Mouse (Mus musculus) ovary, adult 18-20 months (tissue): ENCODE results near the gene Defb11.
"Not testable (repeated sequence)": the region's sequence is repeated elsewhere in the genome, so short reads cannot be mapped to it uniquely, and the experiment has no call there.

Experiments used
- DNase-seq: peaks from one replicate; pipeline ENCODE4 v3.0.0; 2022; ENCODE audit warnings: low spot score, mixed read lengths

The Defb11 gene

GRCm38 (mm10) chr8:21906290-21906689 lies at the start of gene Defb11:
TSS of gene Defb11 (minus strand) at chr8:21906412.
- not testable (repeated sequence) for DNase-seq

GRCm38 (mm10) chr8:21955321-21955720 lies 49.1 kb upstream of the Defb11 start:
- DNase-seq = no peak

- DNase-seq = no peak
Observed at GRCm38 (mm10) chr8:21947311-21948017, 41.3 kb upstream of the Defb11 start.

GRCm38 (mm10) chr8:21946462-21946861 lies 40.2 kb upstream of the Defb11 start, which contains the start of gene Defb13:
TSS of gene Defb13 (plus strand) at chr8:21946762.
- DNase-seq = no peak

- not testable (repeated sequence) for DNase-seq
Observed at GRCm38 (mm10) chr8:21938052-21938451, 31.8 kb upstream of the Defb11 start, which contains the start of gene Defb35. TSS of gene Defb35 (plus strand) at chr8:21938352.

GRCm38 (mm10) chr8:21932610-21933009 lies 26.4 kb upstream of the Defb11 start, which contains the start of gene Defb15:
TSS of gene Defb15 (minus strand) at chr8:21932710.
- no peak for DNase-seq

- not testable (repeated sequence) for DNase-seq
Observed at GRCm38 (mm10) chr8:21930754-21931153, 24.5 kb upstream of the Defb11 start.

- no peak for DNase-seq
Observed at GRCm38 (mm10) chr8:21915625-21916024, 9.4 kb upstream of the Defb11 start.

- no peak for DNase-seq
Observed at GRCm38 (mm10) chr8:21912554-21912953, 6.3 kb upstream of the Defb11 start.

GRCm38 (mm10) chr8:21911931-21912330 lies 5.7 kb upstream of the Defb11 start:
- DNase-seq = no peak

GRCm38 (mm10) chr8:21885321-21885720 lies 20.9 kb downstream of the Defb11 start, which contains the start of gene Defb9:
TSS of gene Defb9 (minus strand) at chr8:21885421.
- DNase-seq = not testable (repeated sequence)

- DNase-seq = not testable (repeated sequence)
Observed at GRCm38 (mm10) chr8:21858586-21858985, 47.6 kb downstream of the Defb11 start, which contains the start of gene Defb10. TSS of gene Defb10 (plus strand) at chr8:21858901.
